Mouse (Mus musculus) liver, postnatal 0 days (tissue): Measurements from ENCODE around the gene Dpysl5. TPM values are rescaled to one million over a fixed set of nuclear protein-coding genes. Genes with fewer than 3 reads are reported as not detected.
A peak's percentile ranks its signal among the peaks of the same experiment; 100 is the strongest.

Source experiments
- ATAC-seq: fragments of 200-750 bp; cut with Nextera tagmentation; 2 replicates; pipeline ENCODE4 v1.8.0; 2017; ENCODE audit warnings: mild to moderate bottlenecking, moderate library complexity
- DNase-seq: peaks from one replicate; pipeline ENCODE4 v3.0.0-alpha.2; 2016
- H3K27ac ChIP-seq: fragments of 300-500 bp; sonication (generic); 2 replicates; pipeline ENCODE4 v1.5.1; 2014; ENCODE audit warnings: antibody characterized with exemption, moderate library complexity, mild to moderate bottlenecking, low read depth
- H3K27me3 ChIP-seq: fragments of 300-500 bp; sonication (generic); 2 replicates; pipeline ENCODE4 v1.6.1; 2014; ENCODE audit warnings: low read length, control low read depth, mixed read lengths; ENCODE audit not compliant: insufficient read depth
- H3K36me3 ChIP-seq: fragments of 300-500 bp; sonication (generic); replicated peaks from 2 replicates; pipeline ENCODE4 v1.6.1; 2014; ENCODE audit warnings: mild to moderate bottlenecking, control low read depth, low read length, moderate library complexity, mixed read lengths; ENCODE audit not compliant: insufficient read depth
- H3K4me1 ChIP-seq: fragments of 300-500 bp; sonication (generic); 2 replicates; pipeline ENCODE4 v1.6.1; 2014; ENCODE audit warnings: antibody characterized with exemption, mild to moderate bottlenecking, control low read depth; ENCODE audit not compliant: insufficient read depth
- H3K4me2 ChIP-seq: fragments of 300-500 bp; sonication (generic); 2 replicates; pipeline ENCODE4 v1.6.1; 2014; ENCODE audit warnings: low read depth, mild to moderate bottlenecking, low read length, moderate library complexity, mixed read lengths
- H3K4me3 ChIP-seq: fragments of 300-500 bp; sonication (generic); 2 replicates; pipeline ENCODE4 v1.5.1; 2014; ENCODE audit warnings: low read depth, low read length
- H3K9ac ChIP-seq: fragments of 300-500 bp; sonication (generic); replicated peaks from 2 replicates; pipeline ENCODE4 v1.6.1; 2014; ENCODE audit warnings: mild to moderate bottlenecking, moderate library complexity
- H3K9me3 ChIP-seq: fragments of 300-500 bp; sonication (generic); 2 replicates; pipeline ENCODE4 v1.6.1; 2016; ENCODE audit warnings: mild to moderate bottlenecking, control low read depth, low read length, mixed read lengths
- CTCF ChIP-seq: sonication (generic); IDR thresholded peaks from 2 replicates; pipeline ENCODE4 v1.5.1; 2016; ENCODE audit warnings: antibody characterized with exemption, low read depth
- EP300 ChIP-seq: IDR thresholded peaks from 2 replicates; pipeline ENCODE4 v1.6.1; 2016; ENCODE audit warnings: antibody characterized with exemption, low read depth, mild to moderate bottlenecking
- WGBS: fragments of 180-500 bp; shearing (Covaris S2); extraction: QIAGEN DNeasy Blood & Tissue Kit; methylation state at CpG from one replicate; pipeline ENCODE4 v1.1.7; 2014; ENCODE audit not compliant: insufficient replicate concordance; 5-methylcytosine and 5-hydroxymethylcytosine counted together
- polyA plus RNA-seq: library from polyadenylated mRNA; unstranded; fragments of >200 nt; fragmentation: Nextera tagmentation; extraction: Ambion mirVana; gene quantifications from 2 replicates; pipeline ENCODE4 v1.2.1, GENCODE M21; 2015

Gene Dpysl5
- polyA plus RNA-seq, 1 experiment from 2014 or later, result 0.05 TPM

GRCm38 (mm10) chr5:30818758-30819309, 107.5 kb downstream of the Dpysl5 start:
- Histone ChIP-seq H3K4me2 (no peak overlapping the region), H3K36me3 (no peaks in the 10 kb centered on the region), H3K9me3 (no peaks in the 10 kb centered on the region), H3K27me3 (peaks cover 9% of the 10 kb centered on the region; the same call in 1 of the 2 replicates), H3K4me1 (peaks cover 5% of the 10 kb centered on the region), H3K27ac (peak overlapping the region; percentile 29; the same call in 1 of the 2 replicates), H3K4me3 (no peak overlapping the region), H3K9ac (no peak overlapping the region)
- DNase-seq, result no peak
- WGBS, result 71% methylated on average over 8 of the region's 8 CpGs
- no peak for TF ChIP-seq EP300
- TF ChIP-seq CTCF, result no peak
- ATAC-seq, result peak; percentile 56

- TF ChIP-seq CTCF (no peak), EP300 (no peak)
- DNase-seq (no peak), ATAC-seq (no peak)
- no peak overlapping the region for H3K4me2 ChIP-seq
- H3K4me1 ChIP-seq, result peaks cover 5% of the 10 kb centered on the region
- H3K27me3 ChIP-seq, result no peaks in the 10 kb centered on the region
- H3K27ac ChIP-seq, result no peak overlapping the region
- no peaks in the 10 kb centered on the region for H3K9me3 ChIP-seq
- 66% methylated on average over 5 of the region's 5 CpGs for WGBS
- no peak overlapping the region for H3K4me3 ChIP-seq
- no peak overlapping the region for H3K9ac ChIP-seq
- H3K36me3 ChIP-seq, result no peaks in the 10 kb centered on the region
These were observed 111.3 kb downstream of the Dpysl5 start for GRCm38 (mm10) chr5:30822689-30823088.

- TF ChIP-seq EP300, result no peak
- TF ChIP-seq CTCF, result no peak
- Histone ChIP-seq H3K4me1 (peaks cover 5% of the 10 kb centered on the region), H3K27ac (no peak overlapping the region), H3K9ac (no peak overlapping the region), H3K9me3 (no peaks in the 10 kb centered on the region), H3K4me2 (no peak overlapping the region), H3K4me3 (no peak overlapping the region), H3K36me3 (no peaks in the 10 kb centered on the region), H3K27me3 (no peaks in the 10 kb centered on the region)
- no peak for DNase-seq
- 79% methylated on average over 3 of the region's 3 CpGs for WGBS
- ATAC-seq, result no peak
These were observed 111.7 kb downstream of the Dpysl5 start for GRCm38 (mm10) chr5:30823091-30823490.

- ATAC-seq, result no peak
These were observed 113.0 kb downstream of the Dpysl5 start for GRCm38 (mm10) chr5:30824124-30824988.

GRCm38 (mm10) chr5:30825166-30825565, 113.8 kb downstream of the Dpysl5 start:
- 56% methylated on average over 10 of the region's 10 CpGs for WGBS
- Histone ChIP-seq H3K9ac (no peak overlapping the region), H3K27me3 (no peaks in the 10 kb centered on the region), H3K27ac (no peak overlapping the region), H3K4me2 (no peak overlapping the region), H3K9me3 (no peaks in the 10 kb centered on the region), H3K36me3 (no peaks in the 10 kb centered on the region), H3K4me3 (no peak overlapping the region), H3K4me1 (no peaks in the 10 kb centered on the region)
- ATAC-seq (no peak), DNase-seq (no peak)
- TF ChIP-seq EP300, result no peak
- no peak for TF ChIP-seq CTCF

More at GRCm38 (mm10) chr5:30824124-30824988, 113.0 kb downstream of the Dpysl5 start:
- H3K4me3 ChIP-seq, result no peak overlapping the region
- no peak overlapping the region for H3K4me2 ChIP-seq
- no peaks in the 10 kb centered on the region for H3K9me3 ChIP-seq
- TF ChIP-seq CTCF (no peak), EP300 (no peak)
- DNase-seq, result no peak
- no peaks in the 10 kb centered on the region for H3K27me3 ChIP-seq
- 83% methylated on average over 11 of the region's 11 CpGs for WGBS
- H3K9ac ChIP-seq, result no peak overlapping the region
- no peak overlapping the region for H3K27ac ChIP-seq
- no peaks in the 10 kb centered on the region for H3K36me3 ChIP-seq
- H3K4me1 ChIP-seq, result no peaks in the 10 kb centered on the region

GRCm38 (mm10) chr5:30825821-30826220, 114.5 kb downstream of the Dpysl5 start:
- TF ChIP-seq CTCF (no peak), EP300 (no peak)
- WGBS, result 72% methylated on average over 6 of the region's 6 CpGs

More at GRCm38 (mm10) chr5:30825821-30826220, 114.5 kb downstream of the Dpysl5 start:
- H3K9me3 ChIP-seq, result no peaks in the 10 kb centered on the region
- no peak overlapping the region for H3K4me3 ChIP-seq
- H3K36me3 ChIP-seq, result no peaks in the 10 kb centered on the region
- ATAC-seq (no peak), DNase-seq (no peak)
- no peaks in the 10 kb centered on the region for H3K4me1 ChIP-seq
- no peaks in the 10 kb centered on the region for H3K27me3 ChIP-seq
- H3K4me2 ChIP-seq, result no peak overlapping the region
- no peak overlapping the region for H3K27ac ChIP-seq
- H3K9ac ChIP-seq, result no peak overlapping the region
